Mouse (Mus musculus): ENCODE results near the gene Pigh. TPM values are rescaled to one million over a fixed set of nuclear protein-coding genes. Genes with fewer than 3 reads are reported as not detected.

The Pigh gene
- polyA plus RNA-seq, 1 experiment = 47.7 TPM

Other genes starting within 250 kb of the Pigh start
- 60.7 and 62.8 TPM in 2 replicates for gene Atp6v1d, start 228.0 kb downstream of the Pigh start, polyA plus RNA-seq (2012; rRNA removed)
- 50.3 and 51.6 TPM in 2 replicates for gene Eif2s1, start 227.8 kb downstream of the Pigh start, polyA plus RNA-seq (2012; rRNA removed)
- gene Plek2, start 182.7 kb downstream of the Pigh start, polyA plus RNA-seq (2012; rRNA removed) = 11.7 and 12.1 TPM in 2 replicates
- gene Tmem229b, start 82.0 kb downstream of the Pigh start, polyA plus RNA-seq (2012; rRNA removed) = 8.0 and 9.4 TPM in 2 replicates
- 20.9 and 22.1 TPM in 2 replicates for gene Plekhh1, start 60.5 kb downstream of the Pigh start, polyA plus RNA-seq (2012; rRNA removed)
- gene Arg2, start 41.1 kb upstream of the Pigh start, polyA plus RNA-seq (2012; rRNA removed) = 18.9 and 24.4 TPM in 2 replicates
- 86.4 and 97.2 TPM in 2 replicates for gene Vti1b, start 83.0 kb upstream of the Pigh start, polyA plus RNA-seq (2012; rRNA removed)
- gene Rdh11, start 102.6 kb upstream of the Pigh start, polyA plus RNA-seq (2012; rRNA removed) = 14.2 and 19.0 TPM in 2 replicates
- 6.7 and 8.3 TPM in 2 replicates for gene Rdh12, start 119.3 kb upstream of the Pigh start, polyA plus RNA-seq (2012; rRNA removed)
- gene Zfyve26, start 206.7 kb upstream of the Pigh start, polyA plus RNA-seq (2012; rRNA removed) = 37.9 and 39.2 TPM in 2 replicates
- 1.7 and 2.3 TPM in 2 replicates for gene Rad51b, start 207.6 kb upstream of the Pigh start, polyA plus RNA-seq (2012; rRNA removed)

All from urinary bladder, adult 2 months (tissue).